ENCODE assay signal across 26 mouse cellular contexts in genomic region chr1:52131787-52132377, GRCm38 (mm10). TPM values are rescaled to one million over a fixed set of nuclear protein-coding genes. Genes with fewer than 3 reads are reported as not detected.
DNase-seq lines count a peak whose midpoint lies in the region; ATAC-seq and TF ChIP-seq lines count a peak whose summit lies in the region.
"Had no signal": no experiment of that assay in that cellular context is flagged by ENCODE, and none has a peak within 500 bp of the region (broad histone marks: within the 10 kb centered on the region; RNA-seq: fewer than 3 reads in every experiment).

No protein-coding gene starts in this region.

- TF ChIP-seq CTCF in cerebellum, adult 2 months (IDR thresholded peaks at IDR 0.05; ENCODE audit: borderline replicate concordance, insufficient read depth, low read depth, low read length): peak; percentile 39; the same call in 1 of the 2 replicates
- peak; percentile 32 for TF ChIP-seq CTCF in intestine, postnatal 0 days (IDR thresholded peaks at IDR 0.05; ENCODE audit: low read depth)
- peak; percentile 33 for TF ChIP-seq CTCF in lung, postnatal 0 days (IDR thresholded peaks at IDR 0.05)

- H3K9ac ChIP-seq in intestine, postnatal 0 days (ENCODE audit: low read depth, low read length): no peak overlapping the region
- H3K9ac ChIP-seq in intestine, embryonic 16.5 days (ENCODE audit: low read depth, low read length): no peak overlapping the region
- no peak overlapping the region for H3K9ac ChIP-seq in lung, postnatal 0 days (replicated peaks; ENCODE audit: low read depth)
- H3K9ac ChIP-seq: embryonic facial prominence, embryonic 13.5 days; forebrain, embryonic 12.5 days; heart, embryonic 15.5 days; hindbrain, embryonic 14.5 days; limb, embryonic 15.5 days; liver, embryonic 15.5 days had no signal

- H3K4me1 ChIP-seq in cerebellum, adult 2 months (ENCODE audit: control insufficient read depth, insufficient read depth, low read length): no peaks in the 10 kb centered on the region
- H3K4me1 ChIP-seq in intestine, postnatal 0 days (replicated peaks; ENCODE audit: control insufficient read depth, insufficient read depth, low read length): no peaks in the 10 kb centered on the region
- no peaks in the 10 kb centered on the region for H3K4me1 ChIP-seq in intestine, embryonic 16.5 days (ENCODE audit: control insufficient read depth, insufficient read depth, low read length)
- H3K4me1 ChIP-seq in lung, postnatal 0 days (ENCODE audit: insufficient read depth, low read depth, low read length): no peaks in the 10 kb centered on the region
- H3K4me1 ChIP-seq: embryonic facial prominence, embryonic 13.5 days; forebrain, embryonic 12.5 days; heart, embryonic 15.5 days; limb, embryonic 15.5 days; liver, embryonic 15.5 days had no signal

- H3K36me3 ChIP-seq in intestine, postnatal 0 days (ENCODE audit: control insufficient read depth, insufficient read depth): peaks cover 83% of the 10 kb centered on the region
- H3K36me3 ChIP-seq in intestine, embryonic 16.5 days (ENCODE audit: control insufficient read depth, insufficient read depth, low read length): peaks cover under 1% of the 10 kb centered on the region; the same call in 1 of the 2 replicates
- peaks cover 49% of the 10 kb centered on the region for H3K36me3 ChIP-seq in lung, postnatal 0 days (ENCODE audit: insufficient read depth, low read length)

- H3K27ac ChIP-seq in cerebellum, adult 2 months (ENCODE audit: insufficient read depth, low read length): no peak overlapping the region
- no peak overlapping the region for H3K27ac ChIP-seq in intestine, postnatal 0 days (ENCODE audit: low read depth, low read length)
- H3K27ac ChIP-seq in intestine, embryonic 16.5 days (ENCODE audit: low read length): no peak overlapping the region
- no peak overlapping the region for H3K27ac ChIP-seq in lung, postnatal 0 days (ENCODE audit: low read length)
- H3K27ac ChIP-seq: embryonic facial prominence, embryonic 13.5 days; forebrain, embryonic 12.5 days; heart, embryonic 15.5 days; hindbrain, embryonic 14.5 days; limb, embryonic 15.5 days; liver, embryonic 15.5 days had no signal

- no peak for ATAC-seq in intestine, postnatal 0 days
- no peak for ATAC-seq in intestine, embryonic 16.5 days
- peak; percentile 68 for ATAC-seq in lung, postnatal 0 days
- ATAC-seq: Patski had no signal

- no peaks in the 10 kb centered on the region for H3K27me3 ChIP-seq in cerebellum, adult 2 months (ENCODE audit: control insufficient read depth, insufficient read depth, low read length)
- no peaks in the 10 kb centered on the region for H3K27me3 ChIP-seq in intestine, postnatal 0 days (replicated peaks; ENCODE audit: control insufficient read depth, insufficient read depth, low read length)
- H3K27me3 ChIP-seq in intestine, embryonic 16.5 days (replicated peaks; ENCODE audit: control insufficient read depth, insufficient read depth, low read length): no peaks in the 10 kb centered on the region
- H3K27me3 ChIP-seq in lung, postnatal 0 days (replicated peaks; ENCODE audit: insufficient read depth, low read length): no peaks in the 10 kb centered on the region
- H3K27me3 ChIP-seq: embryonic facial prominence, embryonic 13.5 days; forebrain, embryonic 12.5 days; heart, embryonic 15.5 days; limb, embryonic 15.5 days; liver, embryonic 15.5 days; Patski had no signal

- H3K9me3 ChIP-seq in intestine, postnatal 0 days (ENCODE audit: control insufficient read depth): no peaks in the 10 kb centered on the region
- H3K9me3 ChIP-seq in intestine, embryonic 16.5 days (ENCODE audit: control insufficient read depth, low read length): no peaks in the 10 kb centered on the region
- no peaks in the 10 kb centered on the region for H3K9me3 ChIP-seq in lung, postnatal 0 days (ENCODE audit: low read length)
- H3K9me3 ChIP-seq: embryonic facial prominence, embryonic 13.5 days; forebrain, embryonic 12.5 days; heart, embryonic 15.5 days; limb, embryonic 15.5 days; liver, embryonic 15.5 days had no signal

- TF ChIP-seq POLR2A in cerebellum, adult 2 months (IDR thresholded peaks at IDR 0.05; ENCODE audit: borderline replicate concordance, insufficient read depth, low read length): no peak

- 59% methylated on average over 11 of the region's 11 CpGs for whole genome bisulfite sequencing in cerebellum, adult 2 months
- WGBS in intestine, postnatal 0 days: 80% methylated on average over 11 of the region's 11 CpGs
- 79% methylated on average over 11 of the region's 11 CpGs for WGBS in intestine, embryonic 16.5 days
- WGBS in lung, postnatal 0 days: 72% methylated on average over 11 of the region's 11 CpGs

- no peak overlapping the region for H3K4me3 ChIP-seq in cerebellum, adult 2 months (replicated peaks; ENCODE audit: insufficient read depth, low read depth, low read length)
- H3K4me3 ChIP-seq in intestine, postnatal 0 days (ENCODE audit: low read depth, low read length): no peak overlapping the region
- no peak overlapping the region for H3K4me3 ChIP-seq in intestine, embryonic 16.5 days (ENCODE audit: low read length)
- H3K4me3 ChIP-seq in lung, postnatal 0 days (ENCODE audit: low read depth, low read length): no peak overlapping the region
- H3K4me3 ChIP-seq: embryonic facial prominence, embryonic 13.5 days; erythroblast, embryonic 14.5 days; forebrain, embryonic 12.5 days; heart, embryonic 15.5 days; limb, embryonic 15.5 days; liver, embryonic 15.5 days had no signal

- H3K4me2 ChIP-seq in intestine, postnatal 0 days (replicated peaks; ENCODE audit: low read depth): no peak overlapping the region
- H3K4me2 ChIP-seq in intestine, embryonic 16.5 days (ENCODE audit: low read depth, low read length): no peak overlapping the region
- no peak overlapping the region for H3K4me2 ChIP-seq in lung, postnatal 0 days (replicated peaks; ENCODE audit: low read depth, low read length)
- H3K4me2 ChIP-seq: embryonic facial prominence, embryonic 13.5 days; forebrain, embryonic 12.5 days; heart, embryonic 15.5 days; hindbrain, embryonic 14.5 days; limb, embryonic 15.5 days; liver, embryonic 15.5 days had no signal

- no peak for DNase-seq in cerebellum, adult 2 months
- no peak for DNase-seq in cerebellum, postnatal 4 days (ENCODE audit: low spot score in 2 of 2)
- DNase-seq in lung, postnatal 0 days (ENCODE audit: low spot score): peak; percentile 9
- no peak for DNase-seq in lung, postnatal 14 days
- peak; percentile 64 for DNase-seq in brain, adult 2 months (ENCODE audit: low read depth, low spot score)
- DNase-seq in urinary bladder, adult 2 months (ENCODE audit: low spot score): no peak
- DNase-seq: adrenal gland, postnatal 36 days; cerebellum, adult 11-12 months; cerebellum, postnatal 14 days; embryo, embryonic 11 days; gastrocnemius, postnatal 25 days; heart, postnatal 36 days; kidney, postnatal 36 days; left cerebral cortex, postnatal 4 days; midbrain, embryonic 14.5 days; right cerebral cortex, adult 18-20 months had no signal

- no peak; the same call in 1 of the 2 replicates for TF ChIP-seq EP300 in lung, postnatal 0 days (IDR thresholded peaks at IDR 0.05)

RNA-seq across cellular contexts. Expression of gene Stat1, which starts 12.6 kb away (rescaled TPM):
- polyA plus RNA-seq in cerebellum, adult 2 months (2012; rRNA removed): 25.1 TPM in 2 replicates
- 62.6 and 67.2 TPM in 2 replicates for polyA plus RNA-seq in intestine, postnatal 0 days (2015; fragmentation: Nextera tagmentation; extraction: Ambion mirVana)
- polyA plus RNA-seq in intestine, embryonic 16.5 days (2015; fragmentation: Nextera tagmentation; extraction: Ambion mirVana): 30.3 and 33.4 TPM in 2 replicates
- 36.3 and 39.3 TPM in 2 replicates for polyA plus RNA-seq in lung, postnatal 0 days (2015; fragmentation: Nextera tagmentation; extraction: Ambion mirVana)
- 48.7 and 93.5 TPM in 2 replicates for polyA plus RNA-seq in urinary bladder, adult 2 months (2012; rRNA removed)

Comparison
In these comparisons a context has a peak if more than half of its experiments do, and no peak if none do; other contexts are left out.
1. DNase-seq: peak in lung, postnatal 0 days (single experiment) and brain, adult 2 months (single experiment); none in cerebellum, adult 2 months (0 of 2), cerebellum, postnatal 4 days (0 of 2), lung, postnatal 14 days (single experiment) and urinary bladder, adult 2 months (single experiment).
2. Peak in every context shown above with its lines, with median percentiles within 50 percentile points of each other: CTCF ChIP-seq.